23 mouse cellular contexts compared by ENCODE assay signal in genomic region chr2:102026156-102026555, GRCm38 (mm10).
A peak's percentile ranks its signal among the peaks of the same experiment; 100 is the strongest.
DNase-seq lines count a peak whose midpoint lies in the region; ATAC-seq and TF ChIP-seq lines count a peak whose summit lies in the region.
"Had no signal": no experiment of that assay in that cellular context is flagged by ENCODE, and none has a peak within 500 bp of the region (broad histone marks: within the 10 kb centered on the region; RNA-seq: fewer than 3 reads in every experiment).

No protein-coding gene starts in this region.

- no peak overlapping the region for H3K9ac ChIP-seq in embryonic facial prominence, embryonic 14.5 days (ENCODE audit: low read depth, low read length)
- no peak overlapping the region for H3K9ac ChIP-seq in forebrain, embryonic 13.5 days
- no peak overlapping the region for H3K9ac ChIP-seq in forebrain, embryonic 11.5 days (ENCODE audit: low read length)
- H3K9ac ChIP-seq in MEL (ENCODE audit: control insufficient read depth, low read depth, low read length, poor library complexity, severe bottlenecking) = no peak overlapping the region
- H3K9ac ChIP-seq: embryonic facial prominence, embryonic 13.5 days; forebrain, embryonic 15.5 days; hindbrain, embryonic 12.5 days; hindbrain, embryonic 15.5 days had no signal

- peak; percentile 50 for DNase-seq in embryonic facial prominence, embryonic 14.5 days (ENCODE audit: low spot score)
- DNase-seq in embryonic facial prominence, embryonic 10.5 days (ENCODE audit: low spot score) = no peak
- no peak for DNase-seq in forebrain, embryonic 11.5 days (ENCODE audit: low spot score)
- peak; percentile 26 for DNase-seq in MEL (ENCODE audit: low read depth, low spot score)
- no peak for DNase-seq in frontal cortex, postnatal 10 days (ENCODE audit: low spot score in 2 of 2)
- DNase-seq in left cerebral cortex, adult 18-20 months (ENCODE audit: low spot score in 2 of 2) = no peak
- DNase-seq: adrenal gland, postnatal 10 days; adrenal gland, postnatal 36 days; cerebellum, adult 18-20 months; cerebellum, adult 9-10 months; cerebellum, postnatal 14 days; gastrocnemius, adult 2 months; gastrocnemius, postnatal 14 days; heart, adult 11 months had no signal

- no peak for TF ChIP-seq CTCF in MEL (IDR thresholded peaks at IDR 0.05 in 2 of 3, conservative IDR thresholded peaks at IDR 0.05 in 1 of 3; ENCODE audit: control insufficient read depth in 1 of 3, insufficient read depth in 1 of 3, low read depth in 2 of 3, low read length in 3 of 3, poor library complexity in 1 of 3, severe bottlenecking in 1 of 3)

- no peak overlapping the region for H3K4me3 ChIP-seq in embryonic facial prominence, embryonic 14.5 days (ENCODE audit: low read depth, low read length)
- H3K4me3 ChIP-seq in embryonic facial prominence, embryonic 10.5 days = no peak overlapping the region
- H3K4me3 ChIP-seq in forebrain, embryonic 13.5 days = no peak overlapping the region
- no peak overlapping the region for H3K4me3 ChIP-seq in forebrain, embryonic 11.5 days (ENCODE audit: low read depth, low read length)
- H3K4me3 ChIP-seq in MEL (ENCODE audit: control insufficient read depth in 1 of 2, insufficient read depth in 1 of 2, low read depth in 2 of 2, low read length in 2 of 2) = no peak overlapping the region
- H3K4me3 ChIP-seq: embryonic facial prominence, embryonic 13.5 days; forebrain, embryonic 15.5 days; gastrocnemius, adult 2 months; hindbrain, embryonic 12.5 days; hindbrain, embryonic 15.5 days had no signal

- no peak overlapping the region for H3K4me2 ChIP-seq in embryonic facial prominence, embryonic 14.5 days (ENCODE audit: low read depth, low read length)
- H3K4me2 ChIP-seq in forebrain, embryonic 13.5 days = no peak overlapping the region
- no peak overlapping the region for H3K4me2 ChIP-seq in forebrain, embryonic 11.5 days (ENCODE audit: low read depth, low read length, severe bottlenecking)
- H3K4me2 ChIP-seq: embryonic facial prominence, embryonic 13.5 days; forebrain, embryonic 15.5 days; heart, embryonic 11.5 days; hindbrain, embryonic 12.5 days; hindbrain, embryonic 15.5 days had no signal

- ATAC-seq in embryonic facial prominence, embryonic 14.5 days (ENCODE audit: low read depth) = no peak
- ATAC-seq in forebrain, embryonic 13.5 days = no peak
- no peak for ATAC-seq in forebrain, embryonic 11.5 days (replicated peaks; ENCODE audit: low FRiP score)
- ATAC-seq in megakaryocyte progenitor cell, adult 5-6 weeks (replicated peaks; ENCODE audit: poor library complexity) = 0 out of 2 replicates have a peak, but pooled peaks have one; percentile 34
- ATAC-seq: CD4-positive, CD25-positive, alpha-beta regulatory T cell, adult 4 months; forebrain, embryonic 15.5 days; intestine, postnatal 0 days had no signal

- no peak for TF ChIP-seq RAD21 in MEL (IDR thresholded peaks at IDR 0.05; ENCODE audit: low read depth, low read length)

- TF ChIP-seq EP300 in MEL (IDR thresholded peaks at IDR 0.05; ENCODE audit: low read depth in 1 of 2, low read length in 2 of 2) = no peak

- H3K9me3 ChIP-seq in embryonic facial prominence, embryonic 14.5 days (ENCODE audit: control insufficient read depth, low read length) = no peaks in the 10 kb centered on the region
- no peaks in the 10 kb centered on the region for H3K9me3 ChIP-seq in embryonic facial prominence, embryonic 10.5 days
- no peaks in the 10 kb centered on the region for H3K9me3 ChIP-seq in forebrain, embryonic 13.5 days (replicated peaks)
- no peaks in the 10 kb centered on the region for H3K9me3 ChIP-seq in forebrain, embryonic 11.5 days (ENCODE audit: control insufficient read depth, low read length)
- no peaks in the 10 kb centered on the region for H3K9me3 ChIP-seq in MEL (replicated peaks; ENCODE audit: insufficient read depth, low read length)
- H3K9me3 ChIP-seq: embryonic facial prominence, embryonic 13.5 days; forebrain, embryonic 15.5 days; hindbrain, embryonic 12.5 days; hindbrain, embryonic 15.5 days had no signal

- H3K36me3 ChIP-seq in embryonic facial prominence, embryonic 14.5 days (ENCODE audit: control insufficient read depth, insufficient read depth, low read length) = no peaks in the 10 kb centered on the region
- no peaks in the 10 kb centered on the region; the same call in none of the 2 replicates for H3K36me3 ChIP-seq in embryonic facial prominence, embryonic 10.5 days (replicated peaks)
- no peaks in the 10 kb centered on the region for H3K36me3 ChIP-seq in forebrain, embryonic 13.5 days (ENCODE audit: poor library complexity, severe bottlenecking)
- no peaks in the 10 kb centered on the region for H3K36me3 ChIP-seq in forebrain, embryonic 11.5 days (ENCODE audit: control insufficient read depth, insufficient read depth, low read length)
- no peaks in the 10 kb centered on the region for H3K36me3 ChIP-seq in MEL (ENCODE audit: control insufficient read depth in 1 of 2, insufficient read depth in 2 of 2, low read length in 2 of 2)
- H3K36me3 ChIP-seq: embryonic facial prominence, embryonic 13.5 days; forebrain, embryonic 15.5 days; hindbrain, embryonic 12.5 days; hindbrain, embryonic 15.5 days had no signal

- peaks cover 9% of the 10 kb centered on the region for H3K4me1 ChIP-seq in embryonic facial prominence, embryonic 14.5 days (ENCODE audit: control insufficient read depth, insufficient read depth, low read length)
- peaks cover 12% of the 10 kb centered on the region for H3K4me1 ChIP-seq in embryonic facial prominence, embryonic 10.5 days
- peaks cover 73% of the 10 kb centered on the region for H3K4me1 ChIP-seq in forebrain, embryonic 13.5 days
- 0 out of 2 replicates have a peak, but pooled peaks cover 3% of the 10 kb centered on the region for H3K4me1 ChIP-seq in forebrain, embryonic 11.5 days (replicated peaks; ENCODE audit: control insufficient read depth, insufficient read depth, low read length)
- H3K4me1 ChIP-seq in MEL (ENCODE audit: control insufficient read depth in 1 of 2, insufficient read depth in 2 of 2, low read length in 2 of 2) = peaks cover 0 to 3% of the 10 kb centered on the region in 2 experiments; a peak in 1 of 4 replicates

- H3K27ac ChIP-seq in embryonic facial prominence, embryonic 14.5 days (replicated peaks; ENCODE audit: low read depth, low read length) = no peak overlapping the region
- H3K27ac ChIP-seq in embryonic facial prominence, embryonic 10.5 days (replicated peaks) = no peak overlapping the region
- peak overlapping the region; percentile 82; the same call in 1 of the 2 replicates for H3K27ac ChIP-seq in forebrain, embryonic 13.5 days
- no peak overlapping the region for H3K27ac ChIP-seq in forebrain, embryonic 11.5 days (ENCODE audit: low read depth, low read length)
- H3K27ac ChIP-seq in MEL (ENCODE audit: control insufficient read depth, low read depth, low read length) = no peak overlapping the region
- H3K27ac ChIP-seq: embryonic facial prominence, embryonic 13.5 days; forebrain, embryonic 15.5 days; gastrocnemius, adult 2 months; hindbrain, embryonic 15.5 days had no signal

- WGBS in embryonic facial prominence, embryonic 14.5 days = 77% methylated on average over 9 of the region's 9 CpGs
- 95% methylated on average over 9 of the region's 9 CpGs for WGBS in embryonic facial prominence, embryonic 10.5 days
- 94% methylated on average over 9 of the region's 9 CpGs for WGBS in forebrain, embryonic 13.5 days
- 87% methylated on average over 9 of the region's 9 CpGs for WGBS in forebrain, embryonic 11.5 days

- H3K79me2 ChIP-seq in MEL (ENCODE audit: control insufficient read depth, insufficient read depth, low read length, poor library complexity) = no peaks in the 10 kb centered on the region

- H3K27me3 ChIP-seq in embryonic facial prominence, embryonic 14.5 days (replicated peaks; ENCODE audit: control insufficient read depth, insufficient read depth, low read length) = no peaks in the 10 kb centered on the region
- H3K27me3 ChIP-seq in embryonic facial prominence, embryonic 10.5 days (replicated peaks; ENCODE audit: low read depth, poor library complexity, severe bottlenecking) = no peaks in the 10 kb centered on the region
- H3K27me3 ChIP-seq in forebrain, embryonic 13.5 days = no peaks in the 10 kb centered on the region
- H3K27me3 ChIP-seq in forebrain, embryonic 11.5 days (ENCODE audit: control insufficient read depth, insufficient read depth, low read length) = no peaks in the 10 kb centered on the region
- H3K27me3 ChIP-seq in MEL (ENCODE audit: control insufficient read depth in 1 of 2, insufficient read depth in 2 of 2, low read length in 2 of 2) = no peaks in the 10 kb centered on the region
- H3K27me3 ChIP-seq: embryonic facial prominence, embryonic 13.5 days; forebrain, embryonic 15.5 days; hindbrain, embryonic 12.5 days; hindbrain, embryonic 15.5 days had no signal

- TF ChIP-seq POLR2A in MEL (IDR thresholded peaks at IDR 0.05; ENCODE audit: control insufficient read depth in 1 of 2, insufficient read depth in 1 of 2, low read depth in 1 of 2, low read length in 2 of 2, poor library complexity in 1 of 2) = no peak

TF ChIP-seq in MEL, 35 proteins besides CTCF, POLR2A, EP300 and RAD21:
- no peak for TF ChIP-seq MYB (IDR thresholded peaks at IDR 0.05; ENCODE audit: low read depth, low read length)
- TF ChIP-seq ZC3H11A (IDR thresholded peaks at IDR 0.05; ENCODE audit: low read depth, low read length) = no peak
- no peak for TF ChIP-seq POLR2AphosphoS5 (IDR thresholded peaks at IDR 0.05; ENCODE audit: borderline replicate concordance, low read depth, low read length)
- TF ChIP-seq UBTF (IDR thresholded peaks at IDR 0.05; ENCODE audit: borderline replicate concordance, insufficient read depth, low read depth, low read length) = no peak
- no peak for TF ChIP-seq CHD1 (IDR thresholded peaks at IDR 0.05; ENCODE audit: low read depth, low read length)
- no peak for TF ChIP-seq MEF2A (IDR thresholded peaks at IDR 0.05; ENCODE audit: extremely low read depth, insufficient replicate concordance, low read depth, low read length, poor library complexity, severe bottlenecking)
- no peak for TF ChIP-seq ELF1 (IDR thresholded peaks at IDR 0.05; ENCODE audit: low read depth, low read length)
- TF ChIP-seq CHD2 (IDR thresholded peaks at IDR 0.05; ENCODE audit: low read length) = no peak
- no peak for TF ChIP-seq GATA1 (IDR thresholded peaks at IDR 0.05; ENCODE audit: low read depth, low read length)
- no peak for TF ChIP-seq USF2 (IDR thresholded peaks at IDR 0.05; ENCODE audit: borderline replicate concordance in 1 of 2, insufficient read depth in 1 of 2, low read depth in 1 of 2, low read length in 2 of 2)
- no peak for TF ChIP-seq E2F4 (IDR thresholded peaks at IDR 0.05; ENCODE audit: borderline replicate concordance, low read depth, low read length)
- no peak for TF ChIP-seq GABPA (IDR thresholded peaks at IDR 0.05; ENCODE audit: low read depth, low read length)
- no peak for TF ChIP-seq MYC (IDR thresholded peaks at IDR 0.05; ENCODE audit: low read depth, low read length)
- TF ChIP-seq JUND (IDR thresholded peaks at IDR 0.05; ENCODE audit: low read depth, low read length) = no peak
- no peak for TF ChIP-seq ETS1 (IDR thresholded peaks at IDR 0.05; ENCODE audit: low read depth, low read length)
- TF ChIP-seq ZKSCAN1 (IDR thresholded peaks at IDR 0.05; ENCODE audit: low read depth, low read length) = no peak
- TF ChIP-seq NELFE (IDR thresholded peaks at IDR 0.05; ENCODE audit: low read depth, low read length) = no peak

Comparison
In these comparisons a context has a peak if more than half of its experiments do, and no peak if none do; other contexts are left out.
1. DNase-seq: peak in embryonic facial prominence, embryonic 14.5 days (single experiment) and MEL (single experiment); none in embryonic facial prominence, embryonic 10.5 days (single experiment), forebrain, embryonic 11.5 days (single experiment), frontal cortex, postnatal 10 days (0 of 2) and left cerebral cortex, adult 18-20 months (0 of 2).